Mouse (Mus musculus) testis, adult 2 months (tissue): ENCODE results near the gene Il15ra.

Experiments used
- CTCF ChIP-seq: fragments of 200-500 bp; IDR thresholded peaks from 2 replicates; pipeline ENCODE4 v1.5.1; 2012; ENCODE audit warnings: low read depth, mild to moderate bottlenecking, inconsistent platforms, low read length, moderate library complexity; ENCODE audit not compliant: control insufficient read depth, insufficient read depth, insufficient replicate concordance
- POLR2A ChIP-seq: fragments of 200-500 bp; IDR thresholded peaks from 2 replicates; pipeline ENCODE4 v1.6.1; 2012; ENCODE audit warnings: low read depth, mild to moderate bottlenecking, inconsistent platforms, low read length, moderate library complexity; ENCODE audit not compliant: control insufficient read depth

GRCm38 (mm10) chr2:11657581-11657980 is 47.5 kb upstream of the Il15ra start:
- TF ChIP-seq CTCF (no peak), POLR2A (no peak)
